Mouse (Mus musculus) frontal cortex, adult 2 months (tissue): Measurements from ENCODE around the gene Med19. TPM values are rescaled to one million over a fixed set of nuclear protein-coding genes. Genes with fewer than 3 reads are reported as not detected.

Source experiments
- polyA plus RNA-seq: library from polyadenylated mRNA; depleted of rRNA; stranded (reverse); fragments of >200 nt; gene quantifications from 2 replicates; pipeline ENCODE4 v1.2.3, GENCODE M21; 2012; rRNA removed

Gene Med19
- polyA plus RNA-seq, 1 experiment: 27.7 TPM

Other genes starting within 250 kb of the Med19 start
- 6.3 and 6.6 TPM in 2 replicates for gene Tfpi, start 201.6 kb upstream of the Med19 start, polyA plus RNA-seq
- gene Ctnnd1, start 27.6 kb upstream of the Med19 start, polyA plus RNA-seq: 42.1 and 45.8 TPM in 2 replicates
- gene Btbd18, start 19.3 kb upstream of the Med19 start, polyA plus RNA-seq: not detected in 2 replicates
- gene Selenoh, start 7.6 kb upstream of the Med19 start, polyA plus RNA-seq: 54.9 and 56.1 TPM in 2 replicates
- not detected in 2 replicates for gene Gm28635, start 361 bp upstream of the Med19 start, polyA plus RNA-seq
- 250 and 254 TPM in 2 replicates for gene Tmx2, start 738 bp downstream of the Med19 start, polyA plus RNA-seq
- gene Zdhhc5, start 36.8 kb downstream of the Med19 start, polyA plus RNA-seq: 25.7 and 27.2 TPM in 2 replicates
- 9.4 and 9.7 TPM in 2 replicates for gene Clp1, start 48.9 kb downstream of the Med19 start, polyA plus RNA-seq
- 165 and 172 TPM in 2 replicates for gene Ypel4, start 55.7 kb downstream of the Med19 start, polyA plus RNA-seq
- gene Gm19426, start 65.3 kb downstream of the Med19 start, polyA plus RNA-seq: 2.8 and 3.7 TPM in 2 replicates
- gene Serping1, start 97.0 kb downstream of the Med19 start, polyA plus RNA-seq: 13.9 and 17.4 TPM in 2 replicates
- 10.2 TPM in 2 replicates for gene Ube2l6, start 120.4 kb downstream of the Med19 start, polyA plus RNA-seq
- not detected in 2 replicates for gene Smtnl1, start 144.2 kb downstream of the Med19 start, polyA plus RNA-seq
- 86.2 and 96.6 TPM in 2 replicates for gene Timm10, start 148.6 kb downstream of the Med19 start, polyA plus RNA-seq
- gene Slc43a1, start 160.4 kb downstream of the Med19 start, polyA plus RNA-seq: 0.22 and 0.29 TPM in 2 replicates
- gene Rtn4rl2, start 208.3 kb downstream of the Med19 start, polyA plus RNA-seq: 65.5 and 75.2 TPM in 2 replicates